Mouse (Mus musculus) liver, adult 2 months (tissue): ENCODE measurements around the gene Zfand4.

ENCODE experiments used
- CTCF ChIP-seq: fragments of 200-500 bp; IDR thresholded peaks from 2 replicates; pipeline ENCODE4 v1.5.1; 2011; ENCODE audit warnings: low read depth, low read length, control low read depth
- POLR2A ChIP-seq: fragments of 200-500 bp; IDR thresholded peaks from 2 replicates; pipeline ENCODE4 v1.6.1; 2011; ENCODE audit warnings: low read length, control low read depth; ENCODE audit not compliant: insufficient read depth; ENCODE audit errors: extremely low read depth

DNA sequence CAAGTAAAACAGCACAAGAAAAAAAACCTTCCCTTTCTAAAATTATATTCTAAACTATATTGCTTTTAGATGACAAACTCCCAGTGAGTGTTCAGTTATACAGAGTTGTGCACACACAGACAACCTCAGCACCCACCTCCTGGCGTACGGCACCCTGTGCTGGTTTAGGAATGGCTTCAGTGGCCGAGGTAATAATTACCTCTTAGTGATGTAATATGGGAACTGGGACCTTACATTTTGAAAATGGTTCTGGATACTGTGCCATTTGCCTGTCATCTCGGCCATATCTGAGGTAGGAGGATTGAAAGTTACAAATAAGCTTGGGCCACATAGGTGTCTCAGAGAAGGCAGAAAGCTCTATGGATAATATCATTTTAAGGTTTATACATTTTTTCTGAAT, 22.3 kb downstream of the Zfand4 start:
- TF ChIP-seq CTCF = no peak
- TF ChIP-seq POLR2A = no peak
